Mouse (Mus musculus) cerebellum, adult 11 months (tissue): Measurements from ENCODE around the gene Dhx30.
"Not testable (repeated sequence)": the region's sequence is repeated elsewhere in the genome, so short reads cannot be mapped to it uniquely, and the experiment has no call there.

Source experiments
- DNase-seq: peaks from one replicate; pipeline ENCODE4 v3.0.0; 2022

The Dhx30 gene

DNA sequence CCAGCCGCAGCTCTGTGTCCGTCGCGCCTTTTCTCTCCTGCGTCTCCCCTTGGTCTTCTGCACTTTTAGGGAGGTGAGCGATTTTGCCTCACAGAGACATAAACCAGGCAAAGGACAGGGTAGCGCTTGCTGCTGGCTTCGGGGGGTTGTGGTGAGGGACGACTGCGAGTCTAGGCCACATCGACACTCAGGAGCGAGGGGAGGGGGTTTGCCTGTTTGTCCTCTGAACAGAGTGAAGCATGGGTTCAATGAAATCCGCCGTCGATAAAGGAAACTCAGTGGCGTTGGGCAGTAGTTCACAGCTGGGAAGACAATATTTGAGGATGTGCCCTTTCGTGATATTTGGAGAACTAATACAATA, at the start of gene Dhx30:
Gene Dhx30 (minus strand): TSS at position 52 of the 361 bp plus-strand sequence.
- peak; percentile 24 for DNase-seq

DNA sequence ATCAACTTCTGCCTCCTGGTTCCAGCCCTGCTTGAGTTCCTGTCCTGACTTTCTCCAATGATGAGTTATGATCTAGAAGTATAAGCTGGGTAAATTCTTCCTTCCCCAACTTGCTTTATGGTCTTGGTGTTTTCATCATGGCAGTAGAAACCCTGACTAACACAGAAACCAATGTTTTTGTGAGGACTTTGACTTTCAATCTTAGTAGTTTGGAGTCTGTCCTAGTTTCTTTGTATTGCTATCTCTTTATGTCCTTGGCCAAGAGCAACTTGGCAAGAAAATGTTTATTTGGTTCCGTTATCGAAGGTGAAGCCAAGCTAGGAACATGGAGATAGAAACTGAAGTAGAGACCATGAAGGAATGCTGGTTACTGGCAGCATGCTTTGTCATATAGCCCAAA, 45.4 kb upstream of the Dhx30 start:
- no peak for DNase-seq

DNA sequence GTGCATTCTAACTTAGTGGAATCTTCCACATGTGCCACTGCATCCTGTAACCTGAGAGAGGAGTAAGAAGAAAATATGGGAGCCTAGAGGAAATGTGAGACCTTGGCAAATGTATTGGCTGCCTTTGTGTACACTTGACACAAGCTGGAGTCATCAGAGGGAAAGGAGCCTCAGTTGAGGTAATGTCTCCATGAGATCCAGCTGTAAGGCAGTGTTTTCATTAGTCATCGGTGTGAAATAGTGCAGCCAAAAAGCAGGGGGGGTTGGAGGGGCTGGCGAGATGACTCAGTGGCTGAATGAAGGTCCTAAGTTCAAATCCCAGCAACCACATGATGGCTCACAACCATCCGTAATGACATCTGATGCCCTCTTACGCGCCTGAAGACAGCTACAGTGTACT, 44.8 kb upstream of the Dhx30 start:
- DNase-seq: no peak

DNA sequence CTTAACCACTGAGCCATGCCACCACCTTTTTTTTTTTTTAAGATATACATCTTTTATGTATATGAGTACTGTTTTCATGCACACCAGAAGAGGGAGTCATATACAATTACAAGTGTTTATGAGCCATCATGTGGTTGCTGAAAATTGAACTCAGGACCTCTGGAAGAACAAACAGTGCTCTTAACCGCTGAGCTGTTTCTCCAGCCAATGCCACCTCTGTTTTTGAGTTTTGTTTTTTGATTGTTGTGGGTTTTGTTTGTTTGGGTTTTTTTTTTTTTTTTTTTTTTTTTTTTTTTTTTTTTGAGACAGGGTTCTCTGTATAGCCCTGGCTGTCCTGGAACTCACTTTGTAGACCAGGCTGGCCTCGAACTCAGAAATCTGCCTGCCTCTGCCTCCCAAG, 42.9 kb upstream of the Dhx30 start:
- not testable (repeated sequence) for DNase-seq

DNA sequence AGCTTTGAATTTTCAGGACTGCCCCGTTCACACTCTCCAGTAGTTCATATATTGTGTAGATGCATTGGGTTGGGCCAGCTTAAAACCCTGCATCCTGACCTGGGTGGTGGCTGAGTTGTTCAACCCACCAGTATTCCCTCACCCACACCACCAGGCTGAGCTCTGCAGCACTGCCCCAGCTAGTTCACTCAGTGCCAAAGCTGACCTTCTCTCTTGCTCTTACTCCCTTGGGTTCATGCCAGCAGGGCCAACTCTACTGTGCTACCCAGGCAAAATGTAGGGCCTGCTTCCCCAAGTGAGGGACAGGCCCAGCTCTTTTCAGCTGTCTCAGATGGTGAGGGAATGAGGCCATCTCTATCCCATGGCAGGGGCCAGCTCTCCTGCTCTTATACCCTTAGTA, 41.4 kb upstream of the Dhx30 start:
- no peak for DNase-seq

DNA sequence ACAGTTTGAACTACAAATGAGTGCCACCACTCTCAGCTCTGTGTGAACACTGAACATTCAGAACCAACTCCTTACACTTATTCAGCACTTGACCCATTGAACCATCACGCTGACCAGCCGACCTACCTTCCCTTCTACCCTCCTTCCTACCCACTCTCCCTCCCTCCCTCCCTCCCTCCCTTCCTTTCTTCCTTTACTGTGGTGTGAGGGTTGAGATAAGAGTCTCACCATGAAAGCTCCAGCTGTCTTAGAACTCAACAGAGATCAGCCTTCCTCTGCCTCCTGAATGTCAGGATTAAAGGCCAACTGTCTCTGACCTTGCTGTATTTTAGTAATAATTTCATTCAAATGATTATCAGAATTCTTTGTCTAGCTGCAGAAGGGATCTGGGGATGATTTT, 31.0 kb upstream of the Dhx30 start:
- no peak for DNase-seq

DNA sequence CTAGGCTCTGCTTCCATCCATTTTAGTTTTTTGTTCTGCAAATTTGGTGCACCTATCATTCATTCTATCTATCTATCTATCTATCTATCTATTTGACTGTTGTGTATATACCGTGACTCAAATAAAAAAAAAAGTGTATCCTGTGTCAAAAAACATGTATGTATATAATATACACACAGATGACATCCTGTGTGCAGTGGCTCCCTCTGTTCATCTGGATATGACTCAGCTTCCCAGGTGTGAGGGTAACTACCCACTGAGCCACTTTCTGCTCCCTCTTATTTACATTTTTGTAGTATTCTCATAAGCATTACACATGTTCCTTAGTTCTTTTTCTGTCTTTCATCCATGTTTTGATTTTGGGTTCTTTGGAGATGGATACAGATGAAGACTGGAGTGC, 24.5 kb upstream of the Dhx30 start:
- no peak for DNase-seq

DNA sequence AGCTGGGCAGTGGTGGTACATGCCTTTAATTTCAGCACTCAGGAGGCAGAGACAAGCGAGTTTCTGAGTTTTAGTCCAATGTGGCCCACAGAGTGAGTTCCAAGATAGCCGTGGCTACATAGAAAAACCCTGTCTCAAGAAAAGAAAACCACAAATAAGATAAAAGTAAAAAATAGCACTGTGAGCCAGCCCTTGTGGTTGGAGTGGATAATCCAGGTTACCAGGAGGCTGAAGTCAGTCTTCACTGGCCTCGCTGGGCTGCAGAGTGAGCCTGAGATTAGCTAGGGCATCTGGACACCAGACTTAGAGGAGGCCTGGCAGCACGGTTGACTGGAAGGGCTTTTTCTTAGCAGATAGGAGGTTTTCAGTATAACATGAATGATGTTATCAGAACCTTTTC, 21.5 kb upstream of the Dhx30 start:
- no peak for DNase-seq

DNA sequence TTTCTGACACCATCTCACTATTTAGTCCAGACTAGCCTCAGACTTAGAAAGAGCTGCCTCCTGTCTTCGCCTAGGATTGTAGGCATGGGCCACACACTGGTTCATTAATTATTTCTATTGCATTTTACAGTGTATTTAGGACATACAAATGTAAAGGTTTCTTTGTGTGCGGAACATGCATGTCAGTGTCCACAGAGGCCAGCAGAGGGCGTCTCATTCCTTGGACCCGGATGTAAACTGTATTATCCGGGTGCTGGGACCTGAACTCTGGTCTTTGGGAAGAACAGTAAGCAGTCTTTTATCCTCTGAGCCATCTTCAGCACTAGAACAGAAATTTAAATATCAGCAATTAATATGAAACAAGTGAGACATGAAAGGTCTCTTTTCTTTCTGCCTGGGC, 16.5 kb upstream of the Dhx30 start:
- no peak for DNase-seq

DNA sequence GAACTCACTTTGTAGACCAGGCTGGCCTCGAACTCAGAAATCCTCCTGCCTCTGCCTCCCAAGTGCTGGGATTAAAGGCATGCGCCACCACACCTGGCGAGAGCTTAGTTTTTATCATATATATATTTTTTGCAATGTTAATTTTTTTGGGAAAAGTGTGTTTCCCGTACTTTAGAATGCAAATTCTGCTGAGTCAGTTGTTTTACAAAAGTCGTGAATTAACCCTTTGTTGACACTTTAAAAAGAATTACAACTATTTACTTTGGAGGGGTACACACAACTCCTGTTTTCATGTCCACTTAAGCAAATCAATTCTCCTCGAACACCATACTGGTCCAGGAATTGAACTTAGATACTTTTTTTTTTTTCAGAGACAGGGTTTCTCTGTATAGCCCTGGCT, 15.3 kb upstream of the Dhx30 start:
- no peak for DNase-seq

DNA sequence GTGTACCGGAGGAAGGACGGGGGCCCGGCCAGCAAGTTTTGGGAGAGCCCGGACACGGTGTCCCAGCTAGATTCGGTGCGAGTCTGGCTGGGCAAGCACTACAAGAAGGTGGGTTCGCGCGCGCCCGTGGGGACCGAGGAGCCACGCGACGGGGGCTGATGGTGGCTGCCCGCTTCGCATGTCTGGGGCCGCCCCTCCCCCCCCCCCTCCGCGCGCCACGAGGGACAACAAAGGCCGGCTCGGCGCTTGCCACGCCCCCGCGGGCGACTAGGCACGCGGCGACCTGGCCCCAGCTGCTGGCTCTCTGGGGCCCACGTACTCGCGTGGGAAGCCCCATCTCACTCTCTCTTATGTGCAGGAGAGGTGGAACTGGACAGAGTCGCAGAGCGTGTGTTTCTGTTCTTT, 14.6 kb upstream of the Dhx30 start:
- DNase-seq: no peak

DNA sequence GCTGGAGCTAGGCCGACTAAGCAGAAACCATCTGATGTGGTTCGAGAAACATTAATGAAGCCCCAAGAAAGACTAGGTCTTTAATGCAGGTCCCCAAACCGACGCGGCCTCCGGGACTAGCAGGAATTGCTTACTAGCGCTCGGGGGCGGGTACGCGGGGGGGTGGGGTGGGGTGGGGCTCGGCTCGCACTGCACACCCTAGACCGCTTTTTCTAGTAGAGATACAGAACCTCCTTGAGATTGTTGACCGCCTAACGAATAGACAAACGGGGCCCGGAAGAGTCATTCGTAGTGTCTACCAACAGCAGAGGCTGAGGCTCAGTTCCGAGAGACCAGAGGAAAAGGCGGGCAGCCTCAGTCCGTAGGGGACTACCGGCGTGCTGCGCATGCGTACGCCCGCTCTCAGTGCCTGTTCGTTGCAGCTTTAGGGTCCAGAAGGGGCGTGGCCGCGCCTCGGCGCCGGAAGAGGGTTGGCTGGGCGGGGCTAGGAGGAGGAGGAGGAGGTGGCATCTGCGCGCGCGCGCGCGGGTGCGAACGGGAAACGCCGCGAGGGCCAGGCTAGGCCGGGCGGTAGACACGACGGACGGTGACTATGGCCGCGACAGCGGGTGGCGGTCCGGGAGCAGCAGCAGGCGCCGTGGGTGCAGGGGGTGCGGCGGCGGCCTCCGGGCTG, 14.0 kb upstream of the Dhx30 start:
- peak; percentile 100 for DNase-seq

DNA sequence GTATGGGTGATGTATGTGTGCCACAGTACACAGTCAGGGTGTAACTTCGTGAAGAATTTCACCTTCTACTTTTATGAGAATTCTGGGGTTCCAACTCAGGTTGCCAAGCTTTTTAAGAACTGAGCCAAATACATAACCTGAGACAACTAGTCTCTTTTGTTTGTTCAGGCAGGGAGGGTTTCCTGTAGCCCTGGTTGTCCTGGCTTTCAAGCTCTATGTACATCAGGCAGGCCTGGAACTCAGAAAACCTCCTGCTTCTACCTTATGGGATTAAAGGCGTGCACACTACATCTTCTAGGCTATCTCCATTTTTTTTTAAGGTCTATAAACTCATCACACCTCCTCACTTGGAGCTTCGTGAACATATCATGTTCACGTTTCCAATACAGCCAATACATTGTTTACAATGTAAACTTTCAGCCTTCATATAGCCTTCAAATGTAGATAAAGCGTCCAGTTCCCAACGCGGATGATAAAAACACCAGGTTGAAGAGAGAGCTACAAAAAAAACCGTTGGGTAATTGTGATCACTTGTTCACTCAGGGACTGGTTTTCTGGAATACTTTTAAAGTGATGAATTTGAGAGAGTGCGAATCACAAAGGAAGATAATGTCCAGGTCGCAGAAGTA, 13.4 kb upstream of the Dhx30 start:
- no peak for DNase-seq

DNA sequence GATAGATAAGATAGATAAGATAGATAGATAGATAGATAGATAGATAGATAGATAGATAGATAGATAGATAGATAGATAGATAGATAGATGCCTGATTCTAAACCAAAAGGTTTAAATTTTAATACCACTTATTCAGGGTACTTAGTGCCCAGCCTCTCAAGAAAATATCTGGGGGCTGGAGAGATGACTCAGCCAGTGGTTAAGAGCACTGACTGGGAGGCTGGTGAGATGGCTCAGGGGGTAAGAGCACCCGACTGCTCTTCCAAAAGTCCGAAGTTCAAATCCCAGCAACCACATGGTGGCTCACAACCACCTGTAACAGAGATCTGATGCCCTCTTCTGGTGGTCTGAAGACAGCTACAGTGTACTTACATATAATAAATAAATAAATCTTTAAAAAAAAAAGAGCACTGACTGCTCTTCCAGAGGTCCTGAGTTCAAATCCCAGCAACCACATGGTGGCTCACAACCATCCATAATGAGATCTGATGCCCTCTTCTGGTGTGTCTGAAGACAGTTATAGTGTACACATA, 6.4 kb upstream of the Dhx30 start:
- not testable (repeated sequence) for DNase-seq

DNA sequence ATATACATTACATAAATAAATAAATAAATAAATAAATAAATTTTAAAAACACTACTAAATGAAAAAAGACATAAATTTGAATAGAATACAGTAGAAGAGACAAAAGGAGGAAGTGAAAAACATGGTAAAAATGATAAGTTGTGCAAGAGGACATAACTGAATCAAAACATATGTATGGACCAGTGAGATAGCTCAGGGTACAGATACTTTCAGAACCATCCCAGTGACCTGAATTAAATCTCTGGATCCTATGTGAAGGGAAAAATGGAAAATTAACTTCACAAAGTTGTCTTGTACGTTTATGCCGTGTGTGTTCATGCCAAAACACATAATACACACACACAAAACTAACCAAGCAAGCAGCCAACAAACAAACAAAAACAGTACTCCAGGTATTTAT, 5.7 kb upstream of the Dhx30 start:
- no peak for DNase-seq

DNA sequence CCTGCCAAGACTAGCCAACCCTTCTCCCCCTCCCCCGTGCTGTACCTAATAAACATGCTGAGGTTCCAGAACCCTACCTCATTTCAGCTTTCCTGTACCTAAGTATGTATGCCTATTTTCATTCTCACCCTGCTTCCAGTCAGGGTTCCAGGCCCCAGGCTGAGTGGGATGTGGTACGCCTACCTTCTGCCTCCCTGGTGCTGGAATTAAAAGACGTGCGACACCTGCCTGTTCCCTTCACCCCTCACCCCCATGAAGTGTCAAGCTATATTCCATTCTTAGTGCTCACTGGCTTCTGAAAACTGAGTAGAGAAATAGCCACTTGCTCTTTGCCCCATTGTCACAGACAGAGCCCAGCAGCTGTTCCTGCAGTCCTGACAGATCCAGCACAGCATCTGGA, 3.8 kb upstream of the Dhx30 start:
- DNase-seq: no peak

DNA sequence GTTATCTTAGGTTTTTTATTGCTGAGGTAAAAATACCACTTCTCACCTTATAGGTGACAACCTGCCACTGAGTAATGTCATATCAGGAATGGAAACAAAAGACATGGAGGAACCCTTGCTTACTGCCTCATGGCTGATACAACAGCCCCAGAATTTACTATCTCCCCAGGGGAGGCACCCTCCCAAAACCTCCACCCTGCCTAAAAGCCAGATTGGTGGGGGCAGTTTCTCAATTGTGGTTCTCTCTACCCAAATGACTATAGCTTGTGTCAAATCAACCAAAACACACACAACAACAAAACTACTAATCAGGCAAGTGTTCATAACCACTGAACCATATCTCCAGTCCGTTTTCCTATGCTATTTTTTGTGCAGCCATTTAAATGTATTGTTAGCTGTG, 619 bp upstream of the Dhx30 start:
- DNase-seq: no peak

DNA sequence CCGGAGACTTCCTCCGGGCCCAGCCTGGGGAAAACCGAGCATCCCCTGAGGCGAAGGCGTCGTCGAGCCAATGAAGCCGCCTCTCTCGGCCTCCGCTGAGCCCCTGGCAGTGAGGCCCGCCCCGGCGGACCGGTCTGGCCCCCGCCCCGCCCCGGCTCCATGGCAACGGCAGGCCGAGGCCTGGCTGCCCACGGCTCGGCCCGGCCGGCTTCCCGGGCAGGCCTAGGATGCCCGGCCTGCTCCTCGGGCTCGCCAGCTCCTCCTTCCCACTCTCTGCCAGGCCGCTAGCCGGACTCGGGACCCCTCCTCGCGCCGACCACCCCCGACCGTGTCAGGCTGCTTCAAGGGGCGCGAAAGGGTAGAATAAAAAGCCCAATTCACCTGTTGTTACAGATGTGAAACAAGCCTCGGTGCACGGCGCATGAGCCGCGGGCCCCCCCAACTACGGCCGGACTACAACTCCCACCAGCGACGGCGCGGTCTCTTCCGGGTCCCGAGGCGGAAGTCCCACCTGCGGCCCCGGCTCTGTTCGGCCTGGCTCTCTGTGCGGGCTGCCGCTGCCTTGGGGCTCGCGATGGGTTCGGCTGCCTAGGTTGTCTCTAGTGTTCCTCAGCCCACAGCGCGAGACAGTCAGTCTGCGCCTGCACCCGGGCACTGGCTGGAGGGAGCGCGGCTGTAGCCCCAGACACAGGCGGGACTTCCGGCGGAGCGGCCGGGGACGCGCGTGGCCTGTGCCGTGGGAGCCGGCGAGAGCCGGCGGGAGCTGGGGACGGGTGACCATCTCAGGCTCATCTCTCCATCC, 452 bp downstream of the Dhx30 start, which contains the start of gene Smarcc1:
Gene Smarcc1 (plus strand): TSS at position 732 of the 802 bp plus-strand sequence.
- peak; percentile 77 for DNase-seq

DNA sequence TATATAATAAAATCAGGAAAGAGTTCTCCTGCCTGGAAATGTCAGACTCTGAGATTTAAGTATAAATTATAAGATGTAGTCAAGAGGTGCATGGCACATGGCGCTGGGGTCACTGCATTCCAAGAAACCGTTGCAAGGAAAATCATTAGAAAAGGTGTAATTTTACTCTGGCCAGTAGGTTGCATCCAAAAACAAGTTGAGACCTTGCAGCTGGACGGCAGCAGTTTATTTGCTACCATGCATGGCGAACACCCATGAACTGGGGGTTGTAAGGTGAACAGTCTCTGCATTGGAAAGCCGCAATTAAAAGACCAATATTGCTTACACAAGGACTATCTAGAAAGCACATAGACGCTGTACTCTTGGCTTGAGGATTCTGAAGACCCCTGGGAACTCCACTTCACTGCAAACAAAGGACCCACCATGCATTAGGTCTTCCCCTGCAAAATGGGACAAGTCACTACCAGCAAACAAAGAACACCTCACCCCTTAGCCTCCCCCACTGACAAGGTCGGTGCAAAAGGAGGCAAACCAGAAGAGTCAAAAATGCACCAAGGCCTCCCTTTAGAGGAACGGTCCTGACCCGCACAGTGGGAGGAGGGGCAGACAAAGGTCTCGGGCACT, 1.2 kb downstream of the Dhx30 start:
- DNase-seq: no peak

DNA sequence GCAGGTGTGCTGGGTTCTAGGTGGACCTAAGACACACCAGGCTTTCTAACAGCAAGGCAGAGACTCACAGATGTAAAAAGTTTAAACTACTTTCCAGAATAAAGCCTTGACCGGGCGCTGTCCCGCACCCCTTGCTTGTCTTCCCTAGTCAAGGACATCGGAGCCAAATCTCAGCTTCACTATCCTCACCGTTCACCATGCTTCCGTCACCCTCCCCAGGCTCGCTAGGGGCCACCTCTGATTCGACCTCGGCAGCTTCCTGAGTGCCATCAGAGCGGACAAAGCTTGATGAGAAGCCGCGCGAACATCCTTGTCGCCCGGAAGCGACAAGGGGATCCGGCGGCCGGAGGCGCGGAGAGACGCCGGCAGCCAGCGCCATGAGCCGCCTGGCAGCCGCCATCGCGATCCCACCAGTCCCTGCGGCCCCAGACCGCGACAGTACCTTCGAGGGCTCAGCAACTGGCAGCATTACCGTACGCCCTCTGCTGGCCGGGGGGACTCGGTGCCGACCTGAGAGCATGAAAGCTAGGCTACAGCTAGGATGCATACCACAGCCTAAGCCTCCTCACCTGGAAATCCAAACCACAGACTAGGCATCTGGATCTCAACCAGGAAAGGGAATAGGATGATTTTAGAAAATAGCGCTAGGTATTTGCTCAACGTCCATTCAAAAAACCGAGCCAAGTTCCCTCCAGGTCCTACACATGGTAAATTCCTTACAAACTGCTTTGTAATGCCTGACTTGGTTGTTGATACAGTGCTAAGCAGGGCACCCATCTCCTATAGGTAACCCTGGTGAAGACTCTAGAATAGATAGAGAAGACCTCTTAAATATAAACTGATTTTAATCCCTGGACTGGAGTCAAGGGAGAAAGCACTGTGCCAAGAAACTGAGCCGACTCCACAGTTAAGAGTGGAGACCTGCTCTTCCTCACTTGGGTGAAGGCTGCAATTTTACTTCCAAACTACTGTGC, 16.7 kb downstream of the Dhx30 start:
- DNase-seq: peak; percentile 90

DNA sequence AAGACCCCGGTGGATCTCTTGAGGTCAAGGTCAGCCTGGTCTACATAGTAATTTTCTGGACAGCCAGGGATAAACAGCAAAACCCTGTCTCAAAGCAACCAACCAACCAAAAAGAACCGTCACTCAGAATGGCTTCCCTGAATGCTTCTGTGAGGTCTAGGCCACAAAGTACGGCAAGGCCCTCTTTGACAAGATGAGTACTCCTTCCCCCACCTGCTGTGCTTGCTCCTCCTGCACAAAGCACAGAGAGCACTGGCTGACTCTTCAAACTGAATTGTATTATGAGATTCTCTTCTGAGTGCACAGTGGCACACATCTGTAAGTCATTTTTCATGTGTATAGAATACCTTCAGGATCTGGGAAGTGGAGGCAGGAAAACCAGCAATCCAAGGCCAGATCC, 19.8 kb downstream of the Dhx30 start:
- DNase-seq: no peak

DNA sequence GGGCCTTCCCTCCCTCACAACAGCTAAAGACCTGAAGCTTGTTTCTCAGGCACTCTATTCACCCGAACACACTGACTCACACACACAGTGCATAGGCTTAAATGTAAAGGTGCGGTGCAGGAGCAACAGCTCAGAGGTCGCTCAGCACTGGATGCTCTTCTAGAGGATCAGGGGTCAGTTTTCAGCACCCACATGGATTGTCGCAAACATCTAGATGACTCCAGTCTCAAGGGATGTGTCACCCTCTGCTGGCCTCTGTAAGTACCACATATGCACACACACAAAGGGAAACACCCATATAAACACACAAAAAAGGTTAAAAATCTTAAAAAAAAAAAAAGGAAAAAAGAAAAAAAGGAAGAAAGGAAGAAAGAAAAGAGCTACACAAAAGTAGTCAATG, 22.9 kb downstream of the Dhx30 start:
- no peak for DNase-seq
